Mouse (Mus musculus) adrenal gland, adult 2 months (tissue): Measurements from ENCODE around the gene Gm4871. TPM values are rescaled to one million over a fixed set of nuclear protein-coding genes. Genes with fewer than 3 reads are reported as not detected.

Source experiments
- DNase-seq: peaks from one replicate; pipeline ENCODE4 v3.0.0; 2021
- polyA plus RNA-seq: library from polyadenylated mRNA; depleted of rRNA; stranded (reverse); fragments of >200 nt; gene quantifications from 2 replicates; pipeline ENCODE4 v1.2.3, GENCODE M21; 2012; rRNA removed
- total RNA-seq, 2 experiments: library from RNA; stranded (reverse); gene quantifications; 2 replicates each; pipeline ENCODE4 v1.2.3; 2021

Gene Gm4871
- total and polyA plus RNA-seq, 3 experiments: not detected

DNA sequence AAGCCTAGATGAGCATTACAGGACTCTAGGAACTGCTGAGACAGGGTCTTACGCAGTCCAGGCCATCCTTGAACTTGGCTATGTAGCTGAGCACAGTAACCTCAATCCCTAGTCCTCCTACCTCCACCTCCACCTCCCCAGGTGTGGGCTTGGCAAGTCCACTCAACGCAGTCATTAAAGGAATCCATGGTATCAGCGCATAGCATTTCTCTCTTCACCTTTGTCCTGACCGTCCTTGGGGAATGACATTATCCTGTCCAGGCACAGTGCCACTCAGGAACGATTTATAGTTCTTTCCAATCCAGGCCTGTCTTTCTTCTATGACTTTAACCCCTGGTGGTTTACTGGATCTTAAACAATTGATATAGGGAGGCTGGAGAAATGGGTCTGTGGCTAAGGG, 42.1 kb downstream of the Gm4871 start:
- peak; percentile 25 for DNase-seq

DNA sequence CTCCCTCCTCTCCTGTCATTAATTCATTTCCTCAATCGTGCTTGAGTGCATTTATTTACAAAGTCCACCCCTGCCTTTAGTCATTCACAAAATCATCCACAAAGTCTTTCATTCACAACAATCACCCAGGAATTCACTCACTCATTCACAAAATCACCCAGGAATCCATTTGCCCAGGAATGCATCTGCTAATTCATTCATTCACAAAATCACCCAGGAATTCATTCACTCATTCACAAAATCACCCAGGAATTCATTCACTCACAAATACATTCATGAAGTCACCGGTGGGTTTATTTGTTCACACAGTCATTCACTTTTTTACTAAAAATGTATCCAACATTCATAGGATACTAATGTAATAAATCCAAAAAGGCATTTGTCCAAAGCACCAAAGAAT, 42.5 kb downstream of the Gm4871 start:
- DNase-seq: no peak

DNA sequence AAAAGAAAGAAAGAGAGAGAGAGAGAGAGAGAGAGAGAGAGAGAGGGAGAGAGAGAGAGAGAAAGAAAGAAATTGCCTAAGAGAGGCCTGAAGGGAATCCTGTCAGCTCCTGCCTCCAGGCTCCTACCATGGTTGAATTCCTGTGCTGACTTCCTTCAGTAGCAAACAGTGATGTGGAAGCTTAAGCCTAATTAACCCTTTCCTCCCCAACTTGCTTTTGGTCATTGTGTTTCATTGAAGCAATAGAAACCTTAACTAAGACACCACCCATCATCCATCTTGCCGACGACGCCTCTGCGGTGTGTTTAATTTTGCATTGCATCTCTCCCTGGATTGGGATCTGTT, 43.5 kb downstream of the Gm4871 start:
- no peak for DNase-seq

DNA sequence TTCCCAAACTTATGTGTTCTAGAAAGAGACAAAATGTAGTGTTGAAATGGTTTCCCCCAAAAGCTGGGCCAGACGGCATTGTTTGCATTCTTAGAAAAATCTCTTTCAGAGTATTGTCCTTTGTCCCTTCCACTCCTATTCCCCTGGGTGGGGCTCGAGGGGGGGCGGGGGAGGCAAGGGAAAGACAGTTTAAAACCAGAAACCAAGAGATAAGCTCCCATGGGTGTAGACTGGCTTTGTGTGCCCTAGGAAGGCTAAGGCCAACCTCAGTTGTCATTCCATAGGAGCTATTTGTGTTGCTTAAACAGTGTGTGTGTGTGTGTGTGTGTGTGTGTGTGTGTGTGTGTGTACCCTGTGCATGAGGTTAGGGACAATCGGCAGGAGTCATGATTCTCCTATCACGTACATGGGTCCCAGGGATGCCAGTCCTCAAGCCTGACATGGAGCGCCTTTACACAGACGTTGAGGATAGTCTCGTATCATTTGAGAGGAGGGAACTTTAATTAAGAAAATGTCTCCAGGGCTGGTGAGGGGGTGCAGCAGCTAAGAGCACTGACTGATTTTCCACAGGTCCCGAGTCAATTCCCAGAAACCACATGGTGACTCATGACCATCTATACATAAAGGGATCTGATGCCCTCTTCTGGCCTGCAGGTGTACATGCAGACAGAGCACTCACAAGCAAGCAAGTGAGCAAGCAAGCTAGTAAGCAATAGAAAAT, 44.1 kb downstream of the Gm4871 start:
- peak; percentile 46 for DNase-seq

DNA sequence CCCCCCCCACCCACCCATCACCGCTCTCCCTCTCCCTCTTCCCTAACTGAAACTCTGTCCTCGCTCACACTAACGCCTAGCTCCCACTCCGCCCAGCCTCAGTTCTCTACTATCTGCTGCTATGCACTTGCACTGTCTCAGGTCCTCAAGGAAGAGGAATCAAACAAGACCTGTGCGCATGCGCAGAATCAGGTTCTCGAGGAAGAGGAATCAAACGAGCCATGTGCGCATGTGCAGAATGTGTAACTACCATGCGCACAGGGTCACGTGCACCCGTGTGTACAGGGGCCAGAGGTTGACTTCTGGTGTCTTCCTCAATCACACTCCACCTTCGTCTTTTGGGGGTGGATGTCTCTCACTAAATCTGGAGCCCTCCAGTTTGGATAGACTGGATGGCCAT, 45.0 kb downstream of the Gm4871 start:
- no peak for DNase-seq

DNA sequence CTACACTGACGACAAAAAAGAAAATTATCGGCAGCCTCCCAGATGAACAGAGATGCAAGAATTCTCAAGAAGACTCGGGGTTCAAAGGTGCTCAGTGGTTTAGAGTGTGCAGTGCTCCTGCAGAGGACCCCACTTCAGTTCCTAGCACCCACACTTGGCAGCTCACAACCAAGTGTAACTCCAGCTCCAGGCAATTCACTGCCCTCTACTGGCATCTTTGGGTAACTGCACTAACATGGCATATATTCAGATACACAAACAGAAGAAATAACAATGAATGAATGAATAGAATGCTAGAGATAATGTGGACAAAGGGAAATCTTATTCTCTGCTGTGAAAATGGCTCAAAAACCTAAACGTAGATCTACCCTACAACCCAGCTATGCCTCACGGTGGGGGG, 47.7 kb downstream of the Gm4871 start:
- no peak for DNase-seq

DNA sequence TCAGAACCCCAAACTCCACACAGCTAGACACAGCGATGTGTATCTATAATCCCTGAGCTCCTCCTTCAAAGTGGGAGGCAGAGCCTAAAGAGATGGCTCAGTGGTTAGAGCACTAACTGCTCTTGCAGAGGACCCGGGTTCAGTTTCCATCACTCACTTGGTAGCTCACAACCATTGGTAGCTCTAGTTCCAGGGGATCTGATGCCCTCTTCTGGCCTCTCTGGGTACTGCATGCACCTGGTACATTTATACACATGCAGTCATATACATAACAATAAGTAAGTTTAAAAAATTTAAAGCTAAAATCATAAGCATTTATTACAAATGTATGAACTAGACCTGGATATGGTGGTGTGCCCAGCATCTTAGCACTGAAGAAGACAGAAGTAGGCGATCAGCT, 49.3 kb downstream of the Gm4871 start:
- DNase-seq: no peak

Other genes with a start within 250 kb of the Gm4871 start
- 10 to 100 TPM; 19.5 to 21.6 TPM for gene Smurf1, start 66.9 kb downstream of the Gm4871 start, total RNA-seq
- gene Smurf1, start 66.9 kb downstream of the Gm4871 start, polyA plus RNA-seq: 18.6 and 20.7 TPM in 2 replicates
- not detected for gene 1700018F24Rik, start 10.2 kb upstream of the Gm4871 start, total RNA-seq
- gene 1700018F24Rik, start 10.2 kb upstream of the Gm4871 start, polyA plus RNA-seq: not detected in 2 replicates
- 100 to 1,000 TPM; 111 to 129 TPM for gene Arpc1a, start 51.1 kb upstream of the Gm4871 start, total RNA-seq
- 70.9 and 78.6 TPM in 2 replicates for gene Arpc1a, start 51.1 kb upstream of the Gm4871 start, polyA plus RNA-seq
- gene Kpna7, start 51.3 kb upstream of the Gm4871 start, total RNA-seq: not detected
- not detected in 2 replicates for gene Kpna7, start 51.3 kb upstream of the Gm4871 start, polyA plus RNA-seq
- gene Arpc1b, start 81.5 kb upstream of the Gm4871 start, total RNA-seq: 100 to 1,000 TPM; 212 to 236 TPM
- 450 and 491 TPM in 2 replicates for gene Arpc1b, start 81.5 kb upstream of the Gm4871 start, polyA plus RNA-seq
- 10 to 100 TPM; 86.5 to 87.6 TPM for gene Pdap1, start 107.5 kb upstream of the Gm4871 start, total RNA-seq
- gene Pdap1, start 107.5 kb upstream of the Gm4871 start, polyA plus RNA-seq: 29.6 and 33.6 TPM in 2 replicates
- 100 to 1,000 TPM; 103 to 113 TPM for gene Bud31, start 107.6 kb upstream of the Gm4871 start, total RNA-seq
- gene Bud31, start 107.6 kb upstream of the Gm4871 start, polyA plus RNA-seq: 26.2 and 27.3 TPM in 2 replicates
- gene Ptcd1, start 134.4 kb upstream of the Gm4871 start, total RNA-seq: 10 to 100 TPM; 24.4 to 25.8 TPM
- 18.9 and 23.8 TPM in 2 replicates for gene Ptcd1, start 134.4 kb upstream of the Gm4871 start, polyA plus RNA-seq
- 10 to 100 TPM; 19.8 to 20.1 TPM for gene Cpsf4, start 134.5 kb upstream of the Gm4871 start, total RNA-seq
- gene Cpsf4, start 134.5 kb upstream of the Gm4871 start, polyA plus RNA-seq: 15.2 and 16.8 TPM in 2 replicates
- 100 to 1,000 TPM; 500 to 593 TPM for gene Atp5j2, start 159.3 kb upstream of the Gm4871 start, total RNA-seq
- gene Atp5j2, start 159.3 kb upstream of the Gm4871 start, polyA plus RNA-seq: 43.5 and 53.7 TPM in 2 replicates
- gene Zkscan14, start 169.1 kb upstream of the Gm4871 start, total RNA-seq: 1 to 10 TPM; 8.4 to 9.2 TPM
- gene Zkscan14, start 169.1 kb upstream of the Gm4871 start, polyA plus RNA-seq: 1.1 and 1.2 TPM in 2 replicates
- 10 to 100 TPM; 11.2 to 13.5 TPM for gene Zkscan5, start 171.8 kb upstream of the Gm4871 start, total RNA-seq
- 3.2 and 3.6 TPM in 2 replicates for gene Zkscan5, start 171.8 kb upstream of the Gm4871 start, polyA plus RNA-seq
- 10 to 100 TPM; 47.0 to 56.5 TPM for gene Zfp655, start 199.0 kb upstream of the Gm4871 start, total RNA-seq
- 9.8 and 10.9 TPM in 2 replicates for gene Zfp655, start 199.0 kb upstream of the Gm4871 start, polyA plus RNA-seq
- 10 to 100 TPM; 11.5 to 17.7 TPM for gene Zscan25, start 247.7 kb upstream of the Gm4871 start, total RNA-seq
- gene Zscan25, start 247.7 kb upstream of the Gm4871 start, polyA plus RNA-seq: 13.8 and 16.3 TPM in 2 replicates